Mouse (Mus musculus) cerebellum, adult 9-11 months (tissue): ENCODE data around the gene Gmeb1.
"Not testable (repeated sequence)": the region's sequence is repeated elsewhere in the genome, so short reads cannot be mapped to it uniquely, and the experiment has no call there.

ENCODE experiments used
- DNase-seq: peaks from one replicate; pipeline ENCODE4 v3.0.0; 2022

Gene Gmeb1

GRCm38 (mm10) chr4:132261514-132262357 is at the start of gene Gmeb1:
Gene Gmeb1, minus strand, starts transcription at chr4:132261602.
- peak; percentile 84 for DNase-seq

DNA sequence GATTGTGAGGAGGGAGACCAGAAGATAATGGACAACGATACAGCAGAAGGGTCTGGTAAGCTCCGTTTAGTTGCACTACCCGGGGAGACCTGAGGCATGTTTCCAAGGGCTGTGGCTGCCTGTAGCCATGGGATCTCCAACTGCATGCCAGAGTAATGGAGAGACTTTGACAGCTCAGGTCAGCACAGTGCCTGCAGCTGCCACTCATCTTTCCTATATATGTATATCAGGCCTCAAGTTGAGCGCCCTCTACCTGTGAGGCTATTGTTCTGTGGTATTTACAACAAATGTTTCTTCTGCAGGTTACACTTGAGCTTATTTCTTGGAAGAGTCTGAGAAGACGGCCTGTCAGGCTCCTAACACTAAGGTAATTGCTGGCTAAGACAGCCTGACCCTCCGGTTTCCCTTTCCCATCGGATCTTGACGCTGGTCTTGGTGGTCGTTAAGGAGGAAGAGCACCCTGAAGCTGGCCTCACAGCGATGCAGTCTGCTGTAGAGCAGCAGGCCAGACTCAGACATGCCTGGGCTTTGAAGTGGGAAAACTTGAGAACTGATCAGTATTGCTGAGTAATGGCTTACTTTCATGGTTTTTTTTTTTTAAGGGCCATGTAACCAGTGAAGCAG is 48.6 kb upstream of the Gmeb1 start:
- DNase-seq: peak; percentile 54

DNA sequence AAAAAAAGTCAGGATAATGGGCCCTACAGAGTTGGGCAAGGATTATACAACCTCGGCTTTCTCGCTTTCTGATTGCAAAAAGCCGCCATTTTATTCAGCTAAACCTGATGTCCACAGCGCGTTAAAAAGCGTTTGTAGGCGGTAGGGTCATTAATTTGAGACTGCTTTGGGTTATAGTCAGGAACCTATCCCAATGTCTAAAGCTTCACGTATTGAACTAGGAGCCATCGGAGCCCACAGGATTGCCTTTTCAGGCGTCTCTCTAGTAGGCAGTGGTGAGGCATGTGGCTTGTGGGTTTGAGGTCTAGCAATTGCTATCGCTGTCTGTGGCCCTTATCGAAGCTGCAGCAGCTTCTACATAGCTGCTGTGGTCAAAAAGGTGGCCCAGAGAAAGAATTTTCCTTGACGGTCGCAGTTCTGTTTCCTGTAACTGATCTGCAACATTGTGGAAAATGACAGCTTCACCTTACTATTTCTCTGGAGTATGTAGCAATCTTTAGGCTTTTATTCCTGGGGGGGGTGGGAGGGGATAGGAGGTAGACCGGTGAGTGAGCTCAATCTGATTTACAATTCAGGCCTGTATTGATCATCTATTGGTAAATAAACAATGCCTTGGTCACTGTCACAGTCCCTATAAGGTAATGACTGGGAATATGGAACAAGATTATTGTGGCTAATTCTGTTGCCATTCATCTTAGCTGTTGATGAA is 47.9 kb upstream of the Gmeb1 start:
- no peak for DNase-seq

GRCm38 (mm10) chr4:132308437-132309139 is 47.2 kb upstream of the Gmeb1 start:
- DNase-seq: peak; percentile 93

DNA sequence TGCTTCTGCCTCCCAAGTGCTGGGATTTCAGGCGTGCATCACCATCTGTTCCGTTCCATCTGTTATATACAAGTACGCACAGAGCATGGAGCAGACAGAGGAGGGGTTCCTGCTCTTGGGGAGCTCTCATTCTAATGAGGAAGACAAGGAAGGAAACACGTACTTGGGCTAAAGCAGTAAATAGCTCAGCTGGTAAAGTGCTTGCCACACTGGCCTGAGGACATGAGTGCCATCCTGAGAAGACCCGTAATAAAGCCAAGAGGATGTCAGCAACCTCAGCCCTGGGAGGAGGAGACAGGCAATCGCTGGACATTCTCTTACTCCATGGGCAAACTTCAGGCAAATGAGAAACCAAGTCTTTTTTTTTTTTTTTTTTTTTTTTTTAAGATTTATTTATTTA is 44.6 kb upstream of the Gmeb1 start:
- no peak for DNase-seq

GRCm38 (mm10) chr4:132305276-132305675 is 43.9 kb upstream of the Gmeb1 start:
- no peak for DNase-seq

GRCm38 (mm10) chr4:132303484-132303883 is 42.1 kb upstream of the Gmeb1 start:
- DNase-seq: not testable (repeated sequence)

DNA sequence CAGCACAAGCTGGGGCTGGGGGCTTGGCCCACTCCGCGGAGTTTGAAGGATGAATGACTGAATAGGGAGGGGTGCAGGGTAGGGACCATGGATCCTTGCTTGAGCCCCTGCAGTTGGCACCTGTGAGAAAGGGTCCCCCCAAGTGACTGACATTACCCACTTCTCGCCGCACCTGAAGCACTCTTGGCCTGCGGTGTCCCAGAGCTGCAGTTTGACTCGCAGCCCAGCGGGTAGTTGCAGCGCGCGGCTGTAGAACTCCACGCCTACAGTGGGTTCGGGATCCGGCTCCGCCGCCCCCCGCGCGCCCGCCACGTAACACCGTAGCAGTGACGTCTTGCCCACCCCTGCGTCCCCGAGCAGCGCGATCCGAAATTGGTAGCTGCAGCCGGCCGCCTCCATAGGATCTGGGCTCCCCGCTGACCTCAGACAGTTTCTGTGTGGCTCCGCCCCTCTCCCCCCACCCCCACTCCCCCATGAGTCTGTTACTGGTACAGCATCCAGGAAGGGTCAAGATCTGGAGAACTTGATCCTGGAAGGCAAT is 41.6 kb upstream of the Gmeb1 start, which contains the start of gene Rab42:
Gene Rab42 (minus strand): TSS at position 447 of the 541 bp plus-strand sequence.
- DNase-seq: peak; percentile 45

DNA sequence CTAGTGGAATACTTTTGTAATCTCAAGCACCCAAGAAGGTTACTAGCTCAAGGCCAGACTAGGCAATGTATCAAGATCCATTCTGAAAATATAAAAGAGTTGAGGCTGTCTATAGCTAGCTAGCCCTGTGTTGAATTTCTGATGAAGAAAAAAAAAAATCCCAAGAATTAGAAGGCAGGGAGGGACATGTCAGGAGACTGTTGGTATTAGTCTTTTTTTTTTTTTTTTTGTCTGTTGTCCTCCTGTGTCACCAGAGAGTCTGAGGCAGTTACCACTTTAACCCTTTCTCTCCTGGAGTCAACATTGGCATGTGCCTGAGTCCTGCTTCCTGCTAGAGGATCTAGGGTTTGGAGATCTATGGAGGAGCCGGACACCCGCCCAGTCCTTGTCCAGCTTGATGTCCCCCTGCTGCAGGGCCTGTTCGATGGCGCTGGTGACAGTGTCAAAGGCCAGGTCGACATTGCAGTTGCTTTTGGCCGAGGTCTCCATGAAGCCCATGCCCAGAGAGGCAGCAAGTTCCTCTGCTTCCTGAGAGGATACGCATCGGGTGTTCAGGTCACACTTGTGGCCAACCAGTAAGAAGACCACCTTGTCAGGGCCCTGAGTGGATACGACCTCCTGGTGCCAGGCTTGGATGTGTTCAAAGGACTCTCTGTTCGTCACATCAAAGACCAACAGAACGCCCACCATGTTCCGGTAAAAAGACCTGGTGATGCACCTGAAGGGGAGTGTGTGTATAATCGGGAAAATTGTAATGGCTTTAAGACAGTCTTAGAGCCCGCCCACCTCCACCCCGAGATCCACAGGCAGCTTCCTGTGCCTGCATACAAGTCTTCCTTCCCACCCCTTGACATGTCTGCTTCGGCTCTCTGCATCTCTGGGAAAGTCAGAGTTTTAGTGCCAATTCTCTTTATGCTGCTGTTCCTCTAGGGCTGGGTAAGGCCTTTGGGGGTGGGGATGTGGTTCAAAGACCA is 40.9 kb upstream of the Gmeb1 start:
- no peak for DNase-seq

DNA sequence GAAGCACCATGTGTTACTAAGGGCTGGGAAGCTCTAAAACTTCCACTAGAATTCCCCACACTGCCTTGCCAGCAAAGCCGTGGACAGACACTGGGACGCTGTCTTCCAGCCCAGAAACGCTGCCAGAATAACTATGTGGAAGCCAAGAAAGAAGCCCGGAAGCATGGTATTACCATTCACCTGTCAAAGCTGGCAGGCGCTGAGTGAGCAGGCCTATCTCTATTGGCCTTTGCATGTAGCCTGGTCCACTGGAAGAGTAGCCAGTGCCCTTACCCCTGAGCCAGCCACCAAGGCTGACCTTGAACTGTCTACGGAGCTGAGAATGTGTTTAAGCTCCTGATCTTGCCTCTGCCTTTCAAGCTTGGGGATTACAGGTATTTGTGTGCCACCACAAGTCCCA is 40.1 kb upstream of the Gmeb1 start:
- DNase-seq: no peak

DNA sequence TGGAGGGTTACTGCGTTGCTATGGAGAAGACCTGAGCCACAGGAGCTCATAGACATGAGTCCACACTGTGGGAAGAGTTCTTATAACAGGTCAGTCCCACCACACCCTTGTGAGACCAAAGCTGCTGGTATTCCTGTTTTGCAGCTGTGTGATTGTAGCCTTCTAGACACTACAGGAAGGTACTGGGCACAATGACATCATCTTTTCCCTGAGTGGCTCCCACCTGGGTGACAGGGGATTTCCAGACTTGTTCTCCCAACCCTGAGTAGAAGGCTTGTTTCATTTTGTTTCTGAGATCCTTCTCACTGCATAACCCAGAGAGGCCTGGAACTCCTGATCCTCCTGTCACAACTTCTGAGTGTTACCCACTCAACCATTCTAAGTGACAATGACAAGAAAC is 38.4 kb upstream of the Gmeb1 start:
- no peak for DNase-seq

DNA sequence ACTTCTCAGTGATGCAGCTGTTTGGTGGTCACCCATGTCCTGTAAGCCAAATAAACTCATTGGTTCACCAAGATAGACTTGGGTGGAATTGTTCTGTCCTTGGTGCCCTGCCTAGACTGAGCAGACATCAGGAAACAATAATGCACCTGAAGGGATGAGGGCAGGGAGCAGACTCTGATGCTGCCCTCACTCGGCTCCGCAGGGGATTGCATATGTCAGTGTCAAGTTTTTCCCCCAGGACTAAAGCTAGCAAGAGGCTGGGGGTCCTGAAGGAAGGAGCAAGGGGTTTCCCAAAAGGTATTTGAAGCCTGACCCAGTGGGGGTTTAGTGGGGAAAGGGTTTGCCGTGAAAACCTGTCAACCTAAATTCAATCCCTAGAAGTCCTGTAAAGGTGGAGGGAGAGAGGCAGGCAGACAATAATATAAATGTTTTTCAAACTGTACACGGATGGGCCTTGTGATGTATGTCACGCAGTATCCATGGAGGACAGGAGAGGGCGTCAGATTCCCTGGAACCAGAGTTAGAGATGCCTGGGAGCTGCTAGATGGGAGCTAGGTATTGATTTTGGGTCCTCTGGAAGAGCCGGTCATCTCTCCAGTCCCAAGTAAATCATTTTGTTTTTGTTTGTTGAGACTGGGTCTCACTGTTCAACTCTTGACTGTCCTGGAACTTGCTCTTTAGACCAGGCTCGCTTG is 34.4 kb upstream of the Gmeb1 start:
- DNase-seq: no peak

- DNase-seq: no peak
Observed at GRCm38 (mm10) chr4:132293682-132294240, 32.4 kb upstream of the Gmeb1 start.

DNA sequence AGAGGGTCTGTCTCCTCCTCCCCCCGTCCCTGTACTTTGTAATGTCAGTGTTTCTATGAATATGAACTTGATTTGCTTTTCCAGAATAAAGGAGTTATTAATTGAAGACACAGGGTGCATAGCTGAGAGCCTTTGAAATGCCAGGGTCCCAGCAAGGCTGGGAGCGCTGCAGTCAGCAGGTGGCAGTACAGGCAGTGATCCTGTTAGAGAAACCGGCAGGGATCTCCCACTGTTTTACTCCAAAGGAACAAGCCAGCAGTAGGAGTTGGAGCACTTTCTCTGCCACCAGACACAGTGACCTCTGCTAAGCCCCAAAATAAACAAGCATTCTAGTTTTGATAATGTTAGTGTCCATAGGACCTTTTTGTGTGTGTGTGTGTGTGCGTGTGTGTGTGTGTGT is 31.6 kb upstream of the Gmeb1 start:
- DNase-seq: no peak

DNA sequence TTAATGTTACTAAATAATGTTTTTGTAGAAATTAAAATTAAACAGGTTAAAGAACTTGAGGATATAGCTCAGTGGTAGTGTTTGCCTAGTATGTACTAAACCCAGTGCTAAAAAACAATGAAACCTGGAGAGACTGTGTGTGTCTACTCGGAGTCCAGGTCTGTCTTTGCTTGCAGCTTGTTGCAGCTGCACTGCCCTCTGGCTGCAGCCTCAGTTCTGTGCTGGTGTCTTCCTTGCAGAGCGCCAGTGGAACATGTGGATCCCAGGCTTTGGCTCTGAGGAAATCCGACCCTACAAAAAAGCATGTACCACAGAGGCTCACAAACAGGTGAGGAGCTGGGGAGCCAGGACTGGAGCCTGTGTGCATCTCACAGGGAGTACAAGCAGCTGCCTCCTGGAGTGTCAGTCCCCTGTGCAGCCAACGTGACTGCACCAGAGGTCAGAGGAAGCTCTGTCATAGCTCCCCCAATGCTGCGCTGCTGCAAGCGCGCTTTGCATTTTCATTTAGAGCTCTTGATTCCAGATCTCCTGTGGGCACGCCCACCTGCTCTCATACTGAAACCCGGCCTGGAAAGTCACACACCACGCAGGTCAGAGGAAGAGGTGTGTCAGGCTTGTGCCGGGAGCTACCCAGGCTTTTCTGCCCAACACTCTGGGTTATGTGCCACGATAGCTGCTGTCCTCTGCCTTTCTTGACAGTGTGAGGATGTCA is 30.4 kb upstream of the Gmeb1 start:
- no peak for DNase-seq

- no peak for DNase-seq
Observed at GRCm38 (mm10) chr4:132291056-132291455, 29.7 kb upstream of the Gmeb1 start.

GRCm38 (mm10) chr4:132288840-132289239 is 27.4 kb upstream of the Gmeb1 start:
- not testable (repeated sequence) for DNase-seq

DNA sequence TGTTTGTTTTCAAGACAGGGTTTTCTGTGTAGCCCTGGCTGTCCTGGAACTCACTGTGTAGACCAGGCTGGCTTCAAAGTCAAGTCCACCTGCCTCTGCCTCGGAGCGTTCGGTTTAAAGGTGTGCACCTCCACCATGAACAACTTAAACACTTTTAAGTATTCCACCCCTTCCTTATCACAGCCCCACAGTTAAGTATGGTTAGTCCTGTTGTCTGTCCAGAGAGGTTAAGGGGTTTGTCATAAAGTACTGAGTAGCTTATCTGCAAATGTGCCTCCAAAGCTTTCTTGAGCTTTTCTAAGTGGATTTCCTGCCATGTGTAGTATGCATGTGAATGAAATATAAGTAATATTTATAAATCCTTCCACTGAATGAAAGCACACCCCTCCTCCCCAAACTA is 14.5 kb upstream of the Gmeb1 start:
- no peak for DNase-seq

DNA sequence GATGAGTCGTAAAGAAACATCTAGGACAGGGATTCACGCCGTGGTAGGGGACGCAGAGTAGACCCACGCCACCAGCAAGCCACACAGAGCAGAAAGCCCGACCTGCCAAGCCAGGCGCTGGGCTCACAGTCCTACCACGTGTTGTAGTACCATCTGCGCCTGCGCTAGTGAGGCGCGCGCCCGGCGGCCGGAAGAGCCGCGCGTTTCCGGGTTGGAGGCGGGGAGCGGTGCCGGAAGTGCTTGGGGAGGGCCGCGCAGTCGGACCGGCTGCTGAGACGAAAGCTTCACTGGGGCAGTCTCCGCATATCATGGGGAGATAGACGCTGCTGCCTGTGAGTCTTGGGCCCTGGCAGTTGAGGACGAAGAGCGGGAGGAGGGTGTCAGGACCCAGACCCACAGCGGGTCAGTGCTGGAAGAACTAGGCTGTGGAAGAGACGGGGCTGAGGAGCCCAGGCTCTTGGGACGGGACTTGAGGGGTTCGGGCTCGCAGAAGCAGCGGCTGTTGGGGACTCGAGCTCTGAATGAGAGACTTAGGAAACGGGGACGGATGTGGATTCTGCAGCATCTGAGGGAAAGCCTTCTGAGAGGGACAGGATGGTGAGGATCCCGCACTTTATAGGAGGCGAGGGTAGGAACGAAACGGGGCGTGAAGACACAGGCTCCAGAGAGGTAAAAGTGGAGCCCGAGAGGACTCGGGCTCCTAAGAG is 12.9 kb upstream of the Gmeb1 start, which contains the start of gene Taf12:
Gene Taf12 (plus strand): TSS at position 220 of the 707 bp plus-strand sequence.
- peak; percentile 94 for DNase-seq
